Mouse (Mus musculus): Measurements from ENCODE around the gene Tiam1.

DNA sequence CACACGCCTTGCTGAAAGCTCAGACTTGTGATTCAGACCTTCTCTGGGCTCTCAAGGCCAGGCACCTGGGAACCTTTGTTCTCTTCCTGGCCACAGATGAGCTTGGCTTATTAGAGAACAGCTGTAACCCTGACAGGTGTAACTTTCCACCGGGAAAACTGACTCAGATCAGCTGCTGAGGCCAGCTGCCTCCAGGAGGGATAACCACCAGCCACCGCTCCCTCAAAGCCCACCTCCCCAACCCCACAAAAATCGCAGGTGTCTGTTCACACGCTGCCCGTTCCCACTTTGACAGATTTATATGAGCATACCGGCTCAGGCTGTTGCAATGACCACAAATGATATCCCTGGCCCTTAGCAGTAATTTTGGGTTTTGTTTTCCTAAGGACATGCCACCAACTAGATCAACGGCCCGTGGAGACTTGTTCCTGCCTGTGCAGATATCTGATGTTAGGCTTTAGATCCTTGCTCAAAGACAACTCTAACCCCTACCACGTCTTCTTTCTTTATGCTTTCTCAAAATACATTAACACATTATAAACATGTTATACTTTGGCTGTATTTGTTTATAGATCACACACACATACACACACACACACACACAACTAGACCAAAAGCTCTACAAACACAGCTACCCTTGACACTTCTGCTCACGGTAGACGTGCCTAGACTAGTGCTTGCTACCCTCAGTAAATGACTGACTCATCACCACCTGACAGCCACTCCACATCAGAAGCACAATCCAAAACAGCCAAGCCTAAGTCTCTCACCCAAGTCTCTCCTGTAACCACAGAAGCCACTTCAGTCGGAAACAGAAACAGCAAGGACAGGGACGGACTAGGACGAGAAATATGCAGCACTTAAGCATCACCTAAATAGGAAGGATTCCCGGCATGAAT, 169.5 kb downstream of the Tiam1 start:
- TF ChIP-seq POLR2A (IDR thresholded peaks at IDR 0.05; ENCODE audit: extremely low read depth, insufficient read depth, low read length) (no peak), CTCF (IDR thresholded peaks at IDR 0.05; ENCODE audit: low read depth, low read length) (no peak)
